Mouse (Mus musculus) spleen, embryonic (tissue): Measurements from ENCODE around the gene Syne1.

ENCODE experiments used
- CTCF ChIA-PET: fragments of 350-600 bp; sonication (Branson Sonifier 250); formaldehyde crosslinking; loops from one replicate; lab custom pipeline; 2022; lab: Charles Lee

The Syne1 gene

GRCm38 (mm10) chr10:5163286-5163685, 388.0 kb downstream of the Syne1 start:
- CTCF ChIA-PET, result no interaction called here

GRCm38 (mm10) chr10:5161394-5161872, 389.8 kb downstream of the Syne1 start:
- CTCF ChIA-PET, result no interaction called here

GRCm38 (mm10) chr10:5159679-5160078, 391.6 kb downstream of the Syne1 start:
- CTCF ChIA-PET, result no interaction called here

GRCm38 (mm10) chr10:5153047-5153446, 398.2 kb downstream of the Syne1 start:
- CTCF ChIA-PET, result no interaction called here

GRCm38 (mm10) chr10:5141471-5141870, 409.8 kb downstream of the Syne1 start:
- CTCF ChIA-PET, result interaction anchor here (0.5 kb wide), 1 partner anchor 23 kb away, joined by 7 read pairs; no protein-coding TSS in a partner anchor

GRCm38 (mm10) chr10:5139932-5140264, 411.4 kb downstream of the Syne1 start:
- CTCF ChIA-PET, result no interaction called here

- CTCF ChIA-PET, result interaction anchor here (0.5 kb wide), 1 partner anchor 218 kb away, joined by 3 read pairs; no protein-coding TSS in a partner anchor
These were observed 411.9 kb downstream of the Syne1 start for GRCm38 (mm10) chr10:5139246-5139931.

- CTCF ChIA-PET, result no interaction called here
These were observed 419.2 kb downstream of the Syne1 start for GRCm38 (mm10) chr10:5132050-5132449.

GRCm38 (mm10) chr10:5130495-5130894, 420.8 kb downstream of the Syne1 start:
- CTCF ChIA-PET, result no interaction called here

GRCm38 (mm10) chr10:5124757-5125156, 426.5 kb downstream of the Syne1 start:
- CTCF ChIA-PET, result no interaction called here

GRCm38 (mm10) chr10:5116720-5117119, 434.6 kb downstream of the Syne1 start:
- CTCF ChIA-PET, result no interaction called here

GRCm38 (mm10) chr10:5116155-5116554, 435.1 kb downstream of the Syne1 start:
- CTCF ChIA-PET, result no interaction called here

GRCm38 (mm10) chr10:5110773-5111172, 440.5 kb downstream of the Syne1 start:
- CTCF ChIA-PET, result no interaction called here

GRCm38 (mm10) chr10:5097754-5098137, 453.5 kb downstream of the Syne1 start:
- CTCF ChIA-PET, result no interaction called here

GRCm38 (mm10) chr10:5096996-5097753, 454.1 kb downstream of the Syne1 start:
- CTCF ChIA-PET, result no interaction called here

GRCm38 (mm10) chr10:5089133-5089532, 462.1 kb downstream of the Syne1 start:
- CTCF ChIA-PET, result no interaction called here

GRCm38 (mm10) chr10:5087336-5087735, 463.9 kb downstream of the Syne1 start:
- CTCF ChIA-PET, result no interaction called here

- CTCF ChIA-PET, result no interaction called here
These were observed 465.0 kb downstream of the Syne1 start for GRCm38 (mm10) chr10:5086329-5086728.

GRCm38 (mm10) chr10:5085792-5086191, 465.5 kb downstream of the Syne1 start:
- CTCF ChIA-PET, result no interaction called here

GRCm38 (mm10) chr10:5083716-5084115, 467.6 kb downstream of the Syne1 start:
- CTCF ChIA-PET, result no interaction called here

- CTCF ChIA-PET, result no interaction called here
These were observed 471.3 kb downstream of the Syne1 start for GRCm38 (mm10) chr10:5079945-5080468.

- CTCF ChIA-PET, result no interaction called here
These were observed 475.6 kb downstream of the Syne1 start for GRCm38 (mm10) chr10:5075724-5076123.

GRCm38 (mm10) chr10:5072054-5072453, 479.2 kb downstream of the Syne1 start:
- CTCF ChIA-PET, result no interaction called here
